Mouse (Mus musculus) heart, adult 2 months (tissue): ENCODE results near the gene Foxi3.

ENCODE experiments used
- CTCF ChIP-seq: fragments of 200-600 bp; IDR thresholded peaks from 2 replicates; pipeline ENCODE4 v1.8.1; 2022; ENCODE audit warnings: antibody characterized with exemption, mild to moderate bottlenecking, moderate library complexity
- EP300 ChIP-seq: fragments of 200-500 bp; IDR thresholded peaks from 2 replicates; pipeline ENCODE4 v1.6.1; 2011; ENCODE audit warnings: low read depth, low read length, control low read depth; ENCODE audit not compliant: insufficient read depth
- POLR2A ChIP-seq: fragments of 200-500 bp; IDR thresholded peaks from 2 replicates; pipeline ENCODE4 v1.6.1; 2011; ENCODE audit warnings: mild to moderate bottlenecking, low read depth, low read length, control low read depth; ENCODE audit not compliant: insufficient read depth

DNA sequence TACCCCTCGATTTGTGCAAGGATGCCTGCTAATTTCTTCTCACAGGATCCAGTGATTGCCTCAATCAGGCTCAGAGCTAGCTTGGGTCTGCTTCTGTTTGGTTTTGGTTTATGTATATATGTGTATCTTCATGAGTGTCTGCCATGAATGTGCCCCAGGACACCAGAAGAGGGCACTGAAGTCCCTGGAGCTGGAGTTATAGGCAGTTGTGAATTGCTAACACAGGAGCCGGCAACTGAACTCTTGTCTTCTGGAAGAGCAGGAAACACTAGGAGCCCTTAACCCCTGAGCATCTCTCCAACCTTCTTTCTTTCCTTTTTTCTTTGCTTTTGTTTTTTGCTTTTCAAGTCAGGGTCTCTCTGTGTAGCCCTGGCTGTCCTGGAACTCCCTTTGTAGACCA lies 24.5 kb upstream of the Foxi3 start:
- TF ChIP-seq POLR2A (no peak), EP300 (no peak), CTCF (no peak)
